Mouse (Mus musculus): ENCODE measurements around the gene Ifitm6. TPM values are rescaled to one million over a fixed set of nuclear protein-coding genes. Genes with fewer than 3 reads are reported as not detected.
"Not testable (repeated sequence)": the region's sequence is repeated elsewhere in the genome, so short reads cannot be mapped to it uniquely, and the experiment has no call there.

Ifitm6 gene
- polyA plus RNA-seq, 1 experiment from 2014 or later = 0.57 TPM

DNA sequence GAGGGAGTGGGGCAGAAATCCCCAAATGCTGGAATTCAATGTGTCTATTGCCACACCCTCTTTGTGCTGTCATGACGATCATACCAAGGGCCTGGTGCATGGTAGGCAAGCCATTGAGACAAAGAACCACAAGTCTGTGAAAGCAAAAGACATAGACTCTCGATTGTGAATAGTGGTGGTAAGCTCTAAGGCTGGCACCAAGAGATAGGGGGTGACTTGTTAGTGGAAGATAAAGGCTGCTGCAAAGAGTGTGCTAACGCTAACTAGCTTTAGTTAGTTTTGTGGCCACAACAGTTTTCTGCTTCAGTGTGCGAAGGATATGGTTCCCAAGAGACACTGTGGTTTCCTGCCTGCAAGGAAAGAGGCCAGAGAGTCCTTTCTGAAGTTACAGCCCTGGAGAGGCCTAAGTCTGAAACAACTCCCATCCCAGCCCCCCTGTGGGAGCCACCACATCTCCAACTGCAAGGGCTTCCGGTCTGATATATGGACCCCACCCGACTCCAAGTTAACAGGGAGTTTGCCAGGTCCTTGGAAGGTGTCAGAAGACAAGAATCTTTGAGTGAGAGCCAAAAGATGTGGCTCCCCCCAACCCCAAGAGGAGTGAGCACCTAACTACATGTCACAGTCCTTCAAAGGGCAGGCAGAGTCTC, 29.3 kb upstream of the Ifitm6 start:
- peaks cover 10% of the 10 kb centered on the region for H3K4me1 ChIP-seq (replicated peaks; ENCODE audit: control insufficient read depth, insufficient read depth, low read length)
- WGBS = 67% methylated on average over 6 of the region's 6 CpGs
- H3K9ac ChIP-seq (replicated peaks; ENCODE audit: low read depth, low read length) = no peak overlapping the region
- no peak overlapping the region for H3K4me3 ChIP-seq (replicated peaks; ENCODE audit: low read length)
- no peak for ATAC-seq
- peak overlapping the region; percentile 94 for H3K4me2 ChIP-seq (ENCODE audit: low read length)
- no peaks in the 10 kb centered on the region for H3K36me3 ChIP-seq (ENCODE audit: control insufficient read depth, insufficient read depth)
- H3K9me3 ChIP-seq (ENCODE audit: control insufficient read depth, low read length) = no peaks in the 10 kb centered on the region
- H3K27ac ChIP-seq (ENCODE audit: low read length) = no peak overlapping the region
- no peaks in the 10 kb centered on the region for H3K27me3 ChIP-seq (replicated peaks; ENCODE audit: control insufficient read depth, insufficient read depth, low read length)

DNA sequence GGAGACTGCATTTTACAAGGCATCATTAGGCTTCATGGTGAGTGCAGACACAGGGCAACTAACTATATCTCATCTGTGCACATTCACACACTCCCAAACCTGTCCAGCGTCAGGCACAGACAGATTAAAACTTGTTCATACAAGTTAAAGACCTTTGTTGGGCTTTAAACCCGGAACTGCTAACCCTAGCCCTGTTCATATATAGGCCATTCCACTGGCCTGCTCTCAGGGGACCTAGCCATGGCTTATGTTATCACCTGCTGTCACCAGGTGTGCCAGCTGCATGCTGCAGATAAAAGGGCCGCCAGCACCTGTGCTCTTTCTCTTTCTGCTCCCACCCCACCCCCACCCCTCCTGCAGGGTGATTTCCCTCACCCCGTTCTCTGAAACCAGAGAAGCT, 24.8 kb upstream of the Ifitm6 start:
- 59% methylated on average over 4 of the region's 4 CpGs for WGBS
- no peak for ATAC-seq
- no peaks in the 10 kb centered on the region for H3K36me3 ChIP-seq (ENCODE audit: control insufficient read depth, insufficient read depth)
- no peak overlapping the region for H3K9ac ChIP-seq (replicated peaks; ENCODE audit: low read depth, low read length)
- no peak overlapping the region for H3K4me2 ChIP-seq (ENCODE audit: low read length)
- H3K27me3 ChIP-seq (replicated peaks; ENCODE audit: control insufficient read depth, insufficient read depth, low read length) = no peaks in the 10 kb centered on the region
- H3K4me1 ChIP-seq (replicated peaks; ENCODE audit: control insufficient read depth, insufficient read depth, low read length) = peaks cover 4% of the 10 kb centered on the region
- H3K27ac ChIP-seq (ENCODE audit: low read length) = no peak overlapping the region
- H3K4me3 ChIP-seq (replicated peaks; ENCODE audit: low read length) = no peak overlapping the region
- no peaks in the 10 kb centered on the region for H3K9me3 ChIP-seq (ENCODE audit: control insufficient read depth, low read length)

DNA sequence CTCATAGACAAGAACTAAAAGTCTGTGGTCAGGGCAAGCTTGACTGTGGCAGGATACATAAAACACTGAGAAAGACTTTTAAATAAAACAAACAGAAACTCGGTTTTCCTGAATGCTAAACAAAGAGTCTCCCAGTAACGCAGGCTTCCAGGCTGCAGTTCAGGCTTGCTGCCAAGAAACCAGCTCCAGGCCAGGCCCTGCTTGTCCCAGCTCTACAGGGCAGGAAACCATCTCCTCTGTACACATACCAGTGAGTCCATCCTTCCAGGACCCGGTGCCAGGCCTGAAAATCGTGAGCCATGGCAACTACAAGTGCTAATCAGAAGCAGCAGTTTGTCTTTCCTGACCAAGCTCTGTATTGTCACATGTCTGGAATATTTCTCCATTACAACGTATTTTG, 23.9 kb upstream of the Ifitm6 start:
- no peak overlapping the region for H3K27ac ChIP-seq (ENCODE audit: low read length)
- H3K27me3 ChIP-seq (replicated peaks; ENCODE audit: control insufficient read depth, insufficient read depth, low read length) = no peaks in the 10 kb centered on the region
- no peaks in the 10 kb centered on the region for H3K4me1 ChIP-seq (replicated peaks; ENCODE audit: control insufficient read depth, insufficient read depth, low read length)
- no peaks in the 10 kb centered on the region for H3K9me3 ChIP-seq (ENCODE audit: control insufficient read depth, low read length)
- no peak overlapping the region for H3K9ac ChIP-seq (replicated peaks; ENCODE audit: low read depth, low read length)
- peak; percentile 76 for ATAC-seq
- H3K4me2 ChIP-seq (ENCODE audit: low read length) = no peak overlapping the region
- 23% methylated on average over 5 of the region's 5 CpGs for WGBS
- H3K36me3 ChIP-seq (ENCODE audit: control insufficient read depth, insufficient read depth) = no peaks in the 10 kb centered on the region
- H3K4me3 ChIP-seq (replicated peaks; ENCODE audit: low read length) = no peak overlapping the region

DNA sequence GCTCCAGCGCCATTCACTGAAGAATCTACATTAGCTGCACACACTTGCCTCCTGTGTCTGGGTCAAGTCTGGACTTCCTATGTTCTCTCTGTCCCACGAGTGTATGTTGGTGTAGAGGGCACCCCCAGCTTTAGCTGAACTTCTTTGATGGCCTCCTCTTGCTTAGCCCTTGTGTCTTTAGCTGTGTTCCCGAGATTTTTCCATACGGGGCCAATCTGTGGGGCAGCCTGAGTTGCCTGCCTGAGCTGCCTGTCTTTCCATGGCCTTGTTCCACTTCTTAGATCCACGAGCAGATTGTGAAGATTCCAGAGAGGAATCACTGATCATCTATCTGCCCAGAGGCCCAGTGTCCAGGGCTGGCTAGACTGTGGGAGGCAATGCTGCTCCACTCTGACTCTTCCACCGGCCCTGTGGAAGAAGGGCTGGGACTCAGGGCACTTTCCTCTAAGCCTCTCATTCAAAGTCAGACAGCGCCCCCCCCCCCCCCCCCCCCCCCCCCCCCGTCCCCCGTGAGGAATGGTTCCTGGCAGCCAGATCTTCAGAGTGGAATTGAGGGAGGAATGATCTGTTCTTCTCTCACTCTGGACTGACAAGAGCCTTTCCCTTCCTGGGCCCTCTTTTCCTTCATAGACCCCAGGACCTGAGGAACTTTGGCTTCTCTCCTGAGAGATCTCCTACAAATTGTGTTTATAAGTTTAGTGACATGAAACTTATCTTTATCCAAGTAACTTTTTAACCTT, 23.3 kb upstream of the Ifitm6 start:
- no peaks in the 10 kb centered on the region for H3K9me3 ChIP-seq (ENCODE audit: control insufficient read depth, low read length)
- H3K4me3 ChIP-seq (replicated peaks; ENCODE audit: low read length) = no peak overlapping the region
- 44% methylated on average over 6 of the region's 9 CpGs for WGBS
- H3K27me3 ChIP-seq (replicated peaks; ENCODE audit: control insufficient read depth, insufficient read depth, low read length) = no peaks in the 10 kb centered on the region
- H3K4me2 ChIP-seq (ENCODE audit: low read length) = no peak overlapping the region
- no peak overlapping the region for H3K27ac ChIP-seq (ENCODE audit: low read length)
- H3K9ac ChIP-seq (replicated peaks; ENCODE audit: low read depth, low read length) = no peak overlapping the region
- H3K36me3 ChIP-seq (ENCODE audit: control insufficient read depth, insufficient read depth) = no peaks in the 10 kb centered on the region
- no peak for ATAC-seq
- no peaks in the 10 kb centered on the region for H3K4me1 ChIP-seq (replicated peaks; ENCODE audit: control insufficient read depth, insufficient read depth, low read length)

DNA sequence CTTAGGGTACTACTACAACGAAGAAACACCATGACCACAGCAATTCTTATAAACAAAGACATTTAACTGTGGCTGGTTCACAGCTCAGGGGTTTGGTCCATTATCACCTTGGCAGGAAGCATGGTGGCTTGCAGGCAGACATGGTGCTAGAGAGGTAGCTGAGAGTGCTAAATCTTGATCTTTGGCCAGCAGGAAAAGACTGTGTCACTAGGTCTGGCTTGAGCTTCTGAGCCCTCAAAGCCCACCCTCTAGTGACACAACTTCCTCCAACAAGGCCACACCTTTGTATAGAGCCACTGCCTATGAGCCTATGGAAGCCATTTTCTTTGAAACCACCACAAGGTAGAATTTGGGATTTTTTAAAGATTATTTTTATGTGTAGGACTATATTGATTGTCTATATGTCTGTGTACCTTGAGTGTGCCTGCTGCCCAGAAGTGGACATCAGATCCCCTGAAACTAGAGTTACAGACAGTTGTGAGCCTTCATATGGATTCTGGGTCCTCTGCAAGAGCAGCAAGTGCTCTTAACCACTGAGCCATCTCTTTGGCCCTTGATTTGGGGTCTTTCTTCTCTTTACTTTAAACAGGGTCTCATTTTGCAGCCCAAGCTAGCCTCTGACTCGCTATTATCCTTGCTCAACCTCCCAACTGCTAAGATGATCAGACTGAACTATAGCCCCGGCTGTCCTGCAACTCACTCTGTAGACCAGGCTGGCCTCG, 21.8 kb upstream of the Ifitm6 start:
- no peak overlapping the region for H3K27ac ChIP-seq (ENCODE audit: low read length)
- no peaks in the 10 kb centered on the region for H3K36me3 ChIP-seq (ENCODE audit: control insufficient read depth, insufficient read depth)
- H3K27me3 ChIP-seq (replicated peaks; ENCODE audit: control insufficient read depth, insufficient read depth, low read length) = no peaks in the 10 kb centered on the region
- no peak overlapping the region for H3K9ac ChIP-seq (replicated peaks; ENCODE audit: low read depth, low read length)
- 92% methylated on average over 4 of the region's 4 CpGs for WGBS
- no peak overlapping the region for H3K4me2 ChIP-seq (ENCODE audit: low read length)
- ATAC-seq = no peak
- H3K4me3 ChIP-seq (replicated peaks; ENCODE audit: low read length) = no peak overlapping the region
- H3K9me3 ChIP-seq (ENCODE audit: control insufficient read depth, low read length) = no peaks in the 10 kb centered on the region
- H3K4me1 ChIP-seq (replicated peaks; ENCODE audit: control insufficient read depth, insufficient read depth, low read length) = no peaks in the 10 kb centered on the region

DNA sequence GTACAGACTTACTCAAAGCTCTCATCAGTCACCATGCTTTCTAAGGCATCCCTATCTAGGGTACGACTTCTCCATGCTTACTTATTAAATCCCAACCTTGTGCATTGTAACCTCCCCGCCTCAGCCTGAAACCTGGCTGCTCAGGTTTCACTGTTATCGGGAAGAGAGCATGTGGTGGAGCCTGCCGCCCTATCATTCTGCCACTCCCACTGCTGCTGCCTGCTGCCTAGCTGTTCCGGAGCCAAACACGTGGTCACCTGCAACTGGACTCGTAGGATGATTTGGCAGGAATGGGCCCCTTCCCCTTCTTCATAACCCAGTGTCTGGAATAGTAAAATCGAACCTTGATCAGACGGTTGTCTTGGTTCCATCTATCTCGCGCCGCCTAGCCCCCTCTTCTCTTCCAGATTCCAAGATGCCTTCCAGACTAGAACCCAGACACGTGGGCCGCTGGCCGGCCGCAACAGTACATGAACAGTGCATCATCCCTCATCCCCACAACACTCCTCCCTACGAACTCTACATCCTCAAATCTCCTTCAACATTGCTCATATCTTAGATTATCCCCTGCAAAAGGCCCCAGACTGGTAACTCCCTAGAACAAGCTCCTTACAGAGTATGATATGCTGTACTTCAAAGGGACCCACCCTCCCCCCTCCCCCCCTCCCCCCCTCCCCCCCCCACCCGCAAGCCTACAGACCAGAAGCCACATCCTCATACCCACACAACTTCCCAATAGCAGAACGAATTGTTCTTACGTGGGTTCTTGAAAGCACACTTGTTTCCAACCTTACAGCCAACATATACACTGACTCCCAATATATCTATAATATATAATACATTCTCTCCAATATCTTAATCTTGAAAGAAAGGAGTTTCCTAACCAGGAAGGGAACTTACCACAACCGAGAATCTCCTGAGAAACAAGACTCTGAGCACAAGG, 20.6 kb upstream of the Ifitm6 start:
- H3K27me3 ChIP-seq (replicated peaks; ENCODE audit: control insufficient read depth, insufficient read depth, low read length) = no peaks in the 10 kb centered on the region
- H3K27ac ChIP-seq (ENCODE audit: low read length) = no peak overlapping the region
- no peaks in the 10 kb centered on the region for H3K9me3 ChIP-seq (ENCODE audit: control insufficient read depth, low read length)
- no peak for ATAC-seq
- H3K4me2 ChIP-seq (ENCODE audit: low read length) = no peak overlapping the region
- H3K4me3 ChIP-seq (replicated peaks; ENCODE audit: low read length) = no peak overlapping the region
- WGBS = 85% methylated on average over 20 of the region's 21 CpGs
- H3K9ac ChIP-seq (replicated peaks; ENCODE audit: low read depth, low read length) = no peak overlapping the region
- H3K36me3 ChIP-seq (ENCODE audit: control insufficient read depth, insufficient read depth) = no peaks in the 10 kb centered on the region
- no peaks in the 10 kb centered on the region for H3K4me1 ChIP-seq (replicated peaks; ENCODE audit: control insufficient read depth, insufficient read depth, low read length)

DNA sequence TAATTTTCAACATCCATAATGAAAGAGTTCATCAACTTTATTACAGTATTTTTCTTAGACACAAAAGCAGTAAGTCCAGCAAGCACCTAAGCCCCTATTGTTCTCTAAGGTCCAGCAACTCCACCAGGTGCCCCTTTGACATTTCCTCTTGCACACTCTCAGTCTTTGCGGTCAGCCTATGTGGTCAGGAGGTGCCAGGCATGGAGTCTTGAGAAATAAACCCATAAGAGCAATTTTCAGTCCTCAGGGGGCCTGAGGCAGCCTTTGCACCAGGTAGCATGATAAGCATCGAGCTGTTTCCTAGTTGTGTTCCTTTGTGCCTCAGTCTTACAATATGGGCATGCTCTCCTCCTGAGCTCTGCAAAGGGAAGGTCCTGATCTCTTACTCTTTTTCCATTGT, 18.9 kb upstream of the Ifitm6 start:
- 86% methylated on average over 1 of the region's 2 CpGs for WGBS
- H3K4me2 ChIP-seq (ENCODE audit: low read length); H3K27me3 ChIP-seq (replicated peaks; ENCODE audit: control insufficient read depth, insufficient read depth, low read length); ATAC-seq; H3K4me1 ChIP-seq (replicated peaks; ENCODE audit: control insufficient read depth, insufficient read depth, low read length); H3K27ac ChIP-seq (ENCODE audit: low read length); H3K4me3 ChIP-seq (replicated peaks; ENCODE audit: low read length); H3K9me3 ChIP-seq (ENCODE audit: control insufficient read depth, low read length); H3K9ac ChIP-seq (replicated peaks; ENCODE audit: low read depth, low read length); H3K36me3 ChIP-seq (ENCODE audit: control insufficient read depth, insufficient read depth): not testable (repeated sequence)

DNA sequence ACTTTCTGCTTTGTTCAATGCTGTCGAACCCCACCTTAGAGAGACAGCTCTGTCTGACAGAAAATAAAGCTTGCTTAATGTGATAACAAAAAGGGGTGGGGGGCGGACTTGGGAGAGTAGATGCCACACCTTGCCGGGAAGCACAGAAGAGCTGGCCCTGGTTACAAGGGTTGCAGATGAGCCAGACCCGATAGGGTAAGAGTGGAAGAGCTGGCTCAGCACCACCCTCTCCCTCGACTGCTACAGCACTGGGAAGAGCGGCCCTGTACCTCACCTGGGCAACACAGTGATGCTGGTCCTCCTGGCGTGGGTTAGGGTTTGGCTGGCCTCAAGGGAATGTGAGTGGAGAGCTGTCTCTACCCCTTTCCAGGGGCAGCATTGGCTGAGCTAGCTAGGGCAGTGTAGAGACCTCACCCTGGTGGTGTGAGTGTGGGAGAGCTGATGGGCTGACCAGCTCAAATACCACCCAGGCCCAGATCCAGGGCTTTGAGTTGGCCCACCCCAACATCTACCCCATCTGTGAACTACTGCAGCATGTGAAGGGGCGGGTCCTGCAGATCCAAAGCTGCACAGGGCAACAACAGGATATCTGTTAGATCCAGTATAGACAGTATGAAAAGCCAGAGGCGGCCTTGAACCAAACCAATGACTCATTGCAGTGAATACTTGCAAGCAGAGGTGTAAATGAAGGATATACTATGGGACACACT, 14.9 kb upstream of the Ifitm6 start:
- WGBS = 82% methylated on average over 9 of the region's 9 CpGs
- no peaks in the 10 kb centered on the region for H3K9me3 ChIP-seq (ENCODE audit: control insufficient read depth, low read length)
- H3K27ac ChIP-seq (ENCODE audit: low read length) = no peak overlapping the region
- ATAC-seq = no peak
- no peak overlapping the region for H3K4me3 ChIP-seq (replicated peaks; ENCODE audit: low read length)
- no peaks in the 10 kb centered on the region for H3K27me3 ChIP-seq (replicated peaks; ENCODE audit: control insufficient read depth, insufficient read depth, low read length)
- no peaks in the 10 kb centered on the region for H3K4me1 ChIP-seq (replicated peaks; ENCODE audit: control insufficient read depth, insufficient read depth, low read length)
- no peak overlapping the region for H3K9ac ChIP-seq (replicated peaks; ENCODE audit: low read depth, low read length)
- no peaks in the 10 kb centered on the region for H3K36me3 ChIP-seq (ENCODE audit: control insufficient read depth, insufficient read depth)
- no peak overlapping the region for H3K4me2 ChIP-seq (ENCODE audit: low read length)
